Mouse (Mus musculus): ENCODE data around the gene Ydjc.

The Ydjc gene

DNA sequence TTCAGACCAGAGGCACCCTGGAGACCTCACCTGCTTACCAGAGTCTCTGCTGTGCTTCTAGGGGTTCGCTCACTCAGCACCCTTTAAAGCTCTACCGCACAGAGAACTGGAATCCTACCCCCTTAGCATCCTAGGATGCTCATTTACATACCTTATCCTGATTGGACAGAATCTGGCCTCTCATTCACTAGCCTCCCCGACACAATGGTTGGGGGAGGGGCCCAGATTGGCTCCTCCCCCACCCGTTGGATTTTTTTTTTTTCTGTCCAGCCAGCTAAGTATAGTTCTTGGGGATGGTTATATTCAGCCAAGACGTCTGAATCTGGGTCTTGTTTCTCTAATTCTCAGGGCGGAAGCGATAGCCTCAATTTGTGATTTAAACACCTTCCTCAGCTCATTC lies at the start of gene Ydjc:
Ydjc (plus strand) TSS at position 283 of the 400 bp plus-strand sequence.
- DNase-seq (ENCODE audit: low read depth, low spot score) = no peak

DNA sequence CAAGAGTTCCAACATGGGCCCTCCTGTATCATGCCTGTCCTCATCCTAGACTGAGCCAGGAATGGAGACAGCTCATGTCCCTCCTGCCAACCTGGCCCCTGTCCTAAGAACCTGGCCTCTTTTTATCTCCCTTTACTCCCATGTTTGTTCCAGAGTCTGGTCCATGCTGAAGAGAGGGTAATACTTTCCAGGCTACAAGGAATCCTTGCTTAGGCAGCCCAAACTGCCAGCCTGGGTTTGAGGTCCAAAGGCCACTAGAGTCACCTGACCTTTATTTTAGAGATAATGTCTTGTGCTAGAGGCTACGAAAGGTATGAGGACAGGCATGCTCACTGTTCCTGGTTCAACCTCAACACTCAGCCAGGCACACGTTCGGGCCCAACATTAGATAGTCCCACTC lies 47.5 kb upstream of the Ydjc start:
- DNase-seq (ENCODE audit: low read depth, low spot score) = no peak

DNA sequence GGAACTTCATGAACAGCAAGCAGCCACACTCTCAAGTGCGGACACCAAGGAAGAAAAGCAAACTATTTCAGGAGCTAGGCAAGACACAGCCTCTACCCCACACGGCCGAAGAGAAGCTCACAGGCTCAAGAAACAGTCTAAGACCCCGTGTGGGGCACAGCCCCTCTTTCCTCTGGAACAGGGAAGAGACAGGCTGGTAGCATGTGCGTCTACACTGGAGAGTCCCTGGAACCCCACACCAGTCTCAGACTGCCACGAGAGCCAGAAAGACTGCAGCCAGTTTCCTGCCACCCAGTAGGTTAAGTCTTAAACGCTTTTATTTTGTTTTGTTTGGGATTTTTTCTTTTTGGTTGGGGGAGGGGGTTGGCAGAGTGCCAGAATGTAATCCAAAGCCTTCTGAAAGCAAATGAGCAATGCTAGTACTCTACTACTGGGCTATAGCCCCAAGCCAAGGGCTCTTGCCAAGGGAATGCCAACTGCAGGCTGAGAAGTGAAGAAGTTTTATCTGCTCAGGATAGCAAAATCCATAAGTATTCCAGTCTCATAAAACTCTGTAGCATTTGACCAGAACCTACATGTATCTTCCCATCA lies 41.7 kb upstream of the Ydjc start:
- DNase-seq (ENCODE audit: low read depth, low spot score) = no peak

DNA sequence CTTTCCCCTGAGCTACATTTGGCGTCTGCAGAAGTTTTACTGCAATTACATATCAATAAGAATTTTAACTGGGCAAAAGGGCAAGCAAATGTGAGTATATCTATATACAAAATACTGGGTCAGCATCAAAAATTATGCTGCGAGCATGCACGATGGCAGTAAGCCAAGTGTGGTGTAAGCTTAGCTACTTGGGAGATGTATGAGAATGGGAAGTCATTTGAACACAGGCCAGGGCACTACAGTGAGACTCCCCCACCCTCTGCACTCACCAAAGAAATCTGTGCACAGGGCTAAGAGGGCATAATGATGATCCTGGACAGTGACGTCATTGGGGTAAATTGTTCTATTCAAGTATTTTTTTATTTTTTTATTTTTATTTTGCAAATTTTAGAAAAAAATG lies 39.8 kb upstream of the Ydjc start:
- no peak for DNase-seq (ENCODE audit: low read depth, low spot score)

DNA sequence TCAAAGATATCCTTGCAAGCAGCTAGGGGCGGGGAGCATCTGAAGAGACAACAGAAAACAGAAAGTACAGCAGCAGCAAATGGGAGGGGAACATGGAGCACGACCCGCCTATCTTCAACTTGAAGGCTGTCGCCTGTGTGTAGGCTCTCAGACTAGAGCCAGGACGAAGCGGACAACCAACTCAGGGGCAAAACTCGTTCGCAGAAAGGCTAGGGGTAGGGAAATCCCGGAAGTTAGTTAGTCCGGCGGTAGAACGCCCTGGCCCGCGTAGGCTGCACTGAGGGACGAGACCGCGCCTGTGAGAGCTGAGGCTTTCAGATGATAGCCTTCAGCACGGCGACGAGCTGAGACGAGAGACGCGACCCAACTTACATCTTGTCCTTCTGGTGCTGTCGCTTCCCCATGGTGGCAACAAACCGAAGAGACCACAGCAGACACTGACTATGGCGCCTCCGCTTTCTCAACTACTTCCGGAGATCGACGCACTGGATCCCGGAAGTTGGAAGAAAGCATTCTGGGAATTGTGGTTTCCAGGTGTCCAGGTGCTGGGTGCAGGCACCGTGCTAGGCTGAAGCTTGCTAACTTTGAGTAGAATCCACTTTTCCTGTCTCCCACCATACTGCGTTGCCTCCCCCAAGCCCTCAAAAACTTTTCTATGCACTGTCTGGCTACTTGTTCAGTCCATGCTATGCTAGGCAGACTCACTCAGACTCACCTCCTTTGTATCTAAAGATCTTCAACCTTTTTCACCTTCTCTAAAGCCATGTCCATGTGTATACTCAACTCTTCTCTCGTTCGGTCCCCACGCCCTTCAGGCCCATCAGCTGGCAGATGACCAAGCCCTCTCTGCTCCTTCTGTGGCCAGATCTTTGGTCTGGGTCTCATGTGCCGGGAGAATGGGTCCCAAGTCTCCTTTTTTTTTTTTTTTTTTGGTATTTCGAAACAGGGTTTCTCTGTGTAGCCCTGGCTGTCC lies 33.4 kb upstream of the Ydjc start, which contains the start of gene Ppil2:
Ppil2 (minus strand) TSS at position 487 of the 973 bp plus-strand sequence.
- peak; percentile 92 for DNase-seq (ENCODE audit: low read depth, low spot score)

DNA sequence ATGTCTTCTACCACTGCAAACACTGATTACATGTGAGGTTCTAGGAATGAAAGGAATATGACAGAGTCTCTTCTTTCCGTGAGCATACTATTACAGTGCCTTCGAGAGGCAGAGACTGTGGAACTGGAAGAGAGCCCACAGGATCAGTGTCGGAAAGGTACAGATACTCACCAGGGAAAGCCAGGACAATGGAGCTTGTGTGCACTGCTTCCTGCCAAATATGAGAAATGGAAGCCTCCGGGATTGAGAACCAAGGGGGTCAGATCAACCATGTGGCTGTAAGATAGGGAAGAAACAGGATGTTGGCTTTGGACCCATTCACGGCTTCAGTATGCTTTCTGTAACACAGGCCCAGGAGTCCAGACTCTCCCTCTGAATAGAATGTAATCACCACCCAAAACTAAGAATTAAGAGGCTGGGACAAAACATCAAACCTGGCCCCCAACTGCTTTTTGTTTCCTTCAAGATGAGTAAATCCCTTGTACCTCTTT lies 27.1 kb upstream of the Ydjc start:
- no peak for DNase-seq (ENCODE audit: low read depth, low spot score)

DNA sequence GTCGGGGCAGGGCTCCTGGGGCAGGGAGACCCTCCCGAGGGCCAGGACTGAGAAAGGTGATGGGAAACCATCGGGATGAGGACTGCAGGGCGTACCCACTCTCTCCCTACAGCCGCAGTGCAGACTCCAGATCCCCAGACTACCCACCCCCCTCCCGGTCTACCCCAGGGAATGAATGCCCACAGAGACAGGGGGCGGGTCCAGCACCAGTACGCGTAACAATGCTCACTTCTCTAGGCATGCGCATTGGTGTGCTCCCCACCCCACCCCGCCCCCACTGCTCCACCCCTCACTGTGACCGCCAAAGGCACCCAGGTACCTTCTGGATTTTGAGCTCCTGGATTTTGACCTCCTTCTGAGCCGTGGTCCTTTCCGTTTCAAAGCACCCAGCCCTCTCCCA lies 22.9 kb upstream of the Ydjc start:
- DNase-seq (ENCODE audit: low read depth, low spot score) = no peak

DNA sequence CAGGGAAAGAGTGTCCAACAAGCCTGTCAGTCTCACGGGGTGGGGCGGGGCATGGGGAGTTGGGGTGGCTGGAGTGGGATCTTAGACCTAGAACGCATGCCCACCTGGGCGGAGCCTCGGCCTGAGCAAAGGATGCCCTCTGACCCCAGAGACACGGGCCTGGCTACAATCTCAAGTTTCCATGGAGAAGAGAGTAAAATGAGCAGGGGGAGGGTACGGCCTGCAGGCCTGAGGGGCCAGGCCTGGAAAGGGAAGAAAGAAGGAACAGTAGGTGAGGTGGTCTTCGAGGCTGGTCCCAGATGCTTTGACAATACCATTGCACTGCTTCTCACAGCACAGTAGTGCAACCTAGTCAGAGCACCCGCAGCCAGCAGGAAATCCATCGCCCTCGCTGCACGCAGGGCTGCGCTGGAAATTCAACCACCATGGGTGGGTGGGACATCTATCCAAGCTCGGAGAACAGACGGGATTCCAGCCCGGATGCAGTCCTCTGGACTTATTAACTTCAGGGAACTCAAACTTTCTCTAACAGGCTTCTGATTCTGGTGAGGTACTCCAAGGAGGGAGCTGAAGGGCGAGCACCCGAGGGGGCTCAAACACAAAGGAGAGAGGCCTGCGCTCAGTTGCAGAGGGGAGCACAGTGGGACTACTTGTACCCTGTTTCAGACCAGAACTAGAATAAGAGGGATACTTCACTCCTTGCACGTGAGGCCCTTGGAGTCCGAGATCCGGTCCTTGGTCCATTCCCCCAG lies 20.1 kb upstream of the Ydjc start:
- no peak for DNase-seq (ENCODE audit: low read depth, low spot score)

DNA sequence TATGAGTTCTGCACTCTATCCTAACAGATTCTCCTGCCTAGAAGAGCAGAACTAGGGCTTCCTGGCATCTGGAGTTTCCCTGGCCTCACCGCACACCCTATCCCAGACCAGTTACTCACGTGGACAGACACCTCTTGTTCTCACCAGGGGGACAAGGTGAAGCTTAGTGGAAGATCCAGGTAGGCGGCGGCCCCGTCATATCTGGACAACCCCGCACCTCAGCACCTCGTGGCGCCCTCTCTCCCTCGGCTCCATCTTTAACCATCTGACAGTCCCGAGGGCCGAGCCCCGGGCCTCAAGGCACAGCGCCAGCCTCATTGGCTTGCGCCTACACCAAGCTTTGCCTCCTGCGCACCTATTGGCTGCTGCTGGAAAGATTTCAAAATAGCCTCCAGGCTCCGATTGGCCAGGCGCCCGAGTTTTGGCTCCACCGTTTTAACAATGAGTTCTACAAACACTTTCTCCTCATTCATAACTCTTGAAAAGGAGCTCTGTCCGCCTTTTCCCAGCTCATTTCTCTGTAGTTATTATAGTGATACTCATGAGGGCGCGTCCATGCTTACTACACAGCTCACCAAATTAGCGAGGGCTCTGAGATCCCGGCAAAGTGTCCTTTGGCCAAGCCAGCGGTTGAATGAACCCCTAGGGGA lies 19.4 kb upstream of the Ydjc start, which contains the start of gene 2610318N02Rik:
2610318N02Rik (minus strand) TSS at position 297 of the 650 bp plus-strand sequence.
- peak; percentile 84 for DNase-seq (ENCODE audit: low read depth, low spot score)

DNA sequence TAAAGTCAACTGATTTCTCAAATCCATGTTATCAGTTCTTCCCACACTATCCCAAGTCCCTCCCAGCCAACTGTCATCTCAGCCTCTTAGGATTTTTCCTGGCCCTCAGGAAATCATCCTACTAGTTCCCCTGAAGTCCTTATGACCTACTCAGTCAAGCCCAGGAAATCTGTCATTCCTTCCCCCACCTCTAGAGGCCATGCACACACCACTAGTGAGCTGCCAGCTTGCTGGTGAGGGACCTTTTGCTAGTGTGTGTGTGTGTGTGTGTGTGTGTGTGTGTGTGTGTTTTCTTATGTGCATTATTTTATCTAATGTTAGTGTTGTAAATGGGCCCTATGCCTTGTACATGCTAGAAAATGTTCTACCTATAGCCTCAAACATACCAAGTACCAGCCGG lies 17.1 kb upstream of the Ydjc start:
- DNase-seq (ENCODE audit: low read depth, low spot score) = peak; percentile 76

DNA sequence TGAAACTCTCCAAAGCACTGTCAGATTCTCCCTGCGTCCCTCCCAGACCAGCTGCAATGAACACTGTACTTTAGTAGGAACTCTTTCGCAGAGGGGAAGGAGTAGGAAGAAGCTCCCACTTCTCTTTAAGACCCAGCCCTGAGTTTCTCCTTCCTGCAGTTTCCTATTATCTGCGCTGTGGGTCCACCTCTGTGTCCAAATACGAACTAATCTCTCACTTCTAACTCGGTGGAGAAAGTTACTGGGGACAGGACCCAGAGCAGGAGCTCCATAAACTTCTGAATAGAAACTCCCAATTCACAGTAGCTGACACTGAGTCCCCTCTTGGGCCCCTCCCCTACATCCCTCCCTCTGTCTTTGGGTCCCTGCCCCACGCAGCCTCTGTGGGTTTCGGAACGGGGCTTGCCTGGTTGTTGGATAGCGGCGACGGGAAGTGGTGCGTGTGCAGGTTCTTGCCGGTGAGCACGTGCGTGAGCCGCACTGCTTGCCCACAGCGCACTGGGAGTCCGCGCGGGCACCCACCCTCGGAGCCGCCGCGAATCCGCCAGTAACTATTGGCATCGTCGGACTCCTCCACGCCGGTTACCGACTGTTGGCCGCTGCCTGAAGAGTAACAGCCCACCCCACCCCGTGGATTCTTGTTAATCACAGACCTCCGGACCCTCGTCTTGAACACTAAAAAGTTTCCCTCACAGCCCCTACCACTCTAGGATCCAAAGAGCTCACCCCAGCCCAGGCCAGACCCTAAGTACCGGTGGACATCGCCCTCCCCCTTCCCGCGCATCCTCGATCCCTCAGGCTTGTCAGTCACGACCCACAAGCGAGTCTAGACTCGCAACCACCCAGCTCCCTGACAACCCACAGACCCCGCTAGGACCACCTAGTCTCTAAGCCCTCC lies 13.0 kb upstream of the Ydjc start:
- peak; percentile 12 for DNase-seq (ENCODE audit: low read depth, low spot score)

DNA sequence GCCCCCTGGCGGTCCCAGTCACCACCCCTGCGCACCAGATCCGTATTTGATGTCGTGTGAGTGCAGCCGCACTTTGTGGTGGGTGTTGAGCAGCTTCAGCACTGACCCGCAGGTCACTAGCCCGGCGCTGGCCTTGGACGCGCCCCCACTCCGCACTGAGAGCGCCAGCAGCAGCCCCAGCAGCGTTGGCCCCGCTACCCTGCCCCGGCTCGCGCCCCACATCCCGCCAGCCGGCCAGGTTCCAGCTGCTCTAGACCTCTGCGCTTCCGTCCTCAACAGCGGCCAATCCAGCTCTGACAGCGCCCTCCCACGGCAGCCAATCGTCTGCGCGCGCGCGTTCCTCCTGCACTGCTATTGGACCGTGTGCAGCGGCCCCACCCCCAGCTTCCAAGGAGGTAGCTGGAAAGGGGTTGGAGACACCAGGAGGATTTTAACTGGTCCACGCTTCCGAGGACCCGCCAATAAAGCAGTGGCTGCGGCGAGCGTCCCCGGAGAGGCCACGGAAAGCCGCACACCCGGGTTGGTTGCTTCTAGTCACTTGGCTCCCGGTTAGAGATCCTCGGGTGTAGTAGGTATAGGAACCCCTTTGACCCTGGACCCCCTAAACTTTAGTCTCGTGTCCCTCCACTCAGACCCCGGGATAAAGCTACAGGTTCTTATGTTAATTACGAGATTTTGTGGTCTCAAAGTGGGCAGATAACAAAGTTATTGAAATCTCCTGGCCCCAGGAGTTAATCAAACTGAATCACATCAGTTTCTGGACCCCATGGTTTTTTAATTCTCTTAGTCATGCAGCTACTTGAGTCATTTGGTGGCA lies 12.1 kb upstream of the Ydjc start, which contains the start of gene Sdf2l1:
Sdf2l1 (minus strand) TSS at position 295 of the 817 bp plus-strand sequence.
- peak; percentile 99 for DNase-seq (ENCODE audit: low read depth, low spot score)

DNA sequence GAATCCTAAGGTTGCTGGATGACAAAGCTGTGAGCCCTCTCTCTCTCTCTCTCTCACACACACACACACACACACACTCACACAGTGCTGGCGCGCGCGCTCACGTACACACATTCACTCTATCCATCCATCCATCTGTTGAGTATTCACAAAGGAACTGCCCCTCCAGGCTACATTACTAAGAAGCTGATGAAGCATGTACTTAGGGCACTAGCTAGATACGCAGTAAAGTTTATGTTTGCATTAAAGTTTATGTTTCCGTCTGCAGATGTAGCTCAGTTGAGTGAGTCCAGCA lies 11.6 kb upstream of the Ydjc start:
- peak; percentile 37 for DNase-seq (ENCODE audit: low read depth, low spot score)

DNA sequence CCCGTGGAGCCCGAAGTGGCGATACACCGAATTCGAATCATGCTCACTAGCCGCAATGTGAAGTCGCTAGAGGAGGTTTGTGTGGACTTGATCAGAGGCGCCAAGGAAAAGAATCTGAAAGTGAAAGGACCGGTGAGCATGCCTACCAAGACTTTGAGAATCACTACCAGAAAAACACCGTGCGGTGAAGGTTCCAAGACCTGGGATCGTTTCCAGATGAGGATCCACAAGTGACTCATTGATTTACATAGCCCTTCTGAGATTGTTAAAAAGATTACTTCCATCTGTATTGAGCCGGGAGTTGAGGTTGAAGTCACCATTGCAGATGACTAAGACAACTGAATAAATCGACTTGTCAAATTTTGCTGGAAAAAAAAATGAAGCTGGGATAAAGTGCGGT lies 7.1 kb upstream of the Ydjc start:
- DNase-seq (ENCODE audit: low read depth, low spot score) = no peak

DNA sequence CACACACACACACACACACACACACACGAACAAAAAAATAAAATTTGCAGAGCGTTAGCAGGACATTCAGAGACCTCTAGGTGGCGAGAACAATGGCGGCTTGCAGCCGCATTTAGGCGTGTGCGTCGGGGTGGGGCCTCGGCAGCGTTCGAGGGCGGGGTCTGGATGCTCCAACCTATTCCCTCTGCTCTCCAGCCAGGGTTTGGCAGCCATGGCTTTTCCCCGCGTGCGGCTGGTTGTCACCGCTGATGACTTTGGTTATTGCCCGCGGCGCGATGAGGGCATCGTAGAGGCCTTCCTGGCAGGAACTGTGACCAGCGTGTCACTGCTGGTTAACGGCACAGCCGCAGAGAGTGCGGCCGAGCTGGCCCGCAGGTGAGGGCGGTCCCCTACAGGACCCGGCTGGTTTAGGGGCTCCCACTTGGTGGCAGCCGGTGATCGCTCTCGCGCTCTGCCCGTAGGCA lies 2.4 kb downstream of the Ydjc start, which contains the start of gene Ccdc116:
Ccdc116 (minus strand) TSS at position 458 of the 464 bp plus-strand sequence.
- peak; percentile 95 for DNase-seq (ENCODE audit: low read depth, low spot score)

DNA sequence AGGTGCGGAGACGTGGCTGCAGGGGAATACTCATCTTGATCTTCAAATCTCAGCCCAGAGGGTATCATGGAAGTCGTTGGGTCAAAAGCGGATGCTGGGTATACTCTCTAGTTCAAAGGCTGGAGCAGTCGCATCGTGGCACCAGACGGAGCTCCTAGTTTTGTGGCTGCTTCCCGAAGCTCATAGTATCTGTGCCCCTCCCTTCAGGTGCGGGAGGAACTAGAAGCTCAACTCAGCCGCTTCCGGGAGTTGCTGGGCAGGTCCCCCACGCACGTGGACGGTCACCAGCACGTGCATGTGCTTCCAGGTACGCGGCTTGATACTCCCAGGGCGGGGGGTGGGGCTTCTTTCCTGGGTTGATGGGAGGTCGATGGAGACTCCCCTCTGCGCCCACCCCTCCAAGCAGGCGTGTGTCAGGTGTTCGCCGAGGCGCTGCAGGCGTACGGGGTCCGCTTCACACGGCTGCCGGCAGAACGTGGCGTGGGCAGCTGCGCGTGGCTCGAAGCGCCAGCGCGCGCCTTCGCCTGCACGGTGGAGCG lies 3.0 kb downstream of the Ydjc start:
- DNase-seq (ENCODE audit: low read depth, low spot score) = peak; percentile 69

DNA sequence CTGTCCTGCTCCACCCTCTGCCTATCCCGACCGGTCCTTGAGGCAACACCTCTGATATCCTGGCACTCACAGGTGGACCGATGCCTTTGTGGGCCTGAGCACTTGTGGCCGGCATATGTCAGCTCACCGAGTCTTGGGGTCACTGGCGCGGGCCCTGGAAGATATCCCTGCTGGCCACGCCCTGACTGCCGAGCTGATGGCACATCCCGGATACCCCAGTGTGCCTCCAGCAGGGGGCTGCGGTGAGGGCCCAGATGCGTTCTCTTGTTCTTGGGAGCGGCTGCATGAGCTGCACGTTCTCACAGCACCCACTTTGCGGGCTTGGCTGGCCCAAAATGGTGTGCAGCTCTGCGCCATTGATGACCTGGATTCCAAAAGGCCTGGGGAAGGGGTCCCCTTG lies 3.7 kb downstream of the Ydjc start:
- peak; percentile 18 for DNase-seq (ENCODE audit: low read depth, low spot score)

DNA sequence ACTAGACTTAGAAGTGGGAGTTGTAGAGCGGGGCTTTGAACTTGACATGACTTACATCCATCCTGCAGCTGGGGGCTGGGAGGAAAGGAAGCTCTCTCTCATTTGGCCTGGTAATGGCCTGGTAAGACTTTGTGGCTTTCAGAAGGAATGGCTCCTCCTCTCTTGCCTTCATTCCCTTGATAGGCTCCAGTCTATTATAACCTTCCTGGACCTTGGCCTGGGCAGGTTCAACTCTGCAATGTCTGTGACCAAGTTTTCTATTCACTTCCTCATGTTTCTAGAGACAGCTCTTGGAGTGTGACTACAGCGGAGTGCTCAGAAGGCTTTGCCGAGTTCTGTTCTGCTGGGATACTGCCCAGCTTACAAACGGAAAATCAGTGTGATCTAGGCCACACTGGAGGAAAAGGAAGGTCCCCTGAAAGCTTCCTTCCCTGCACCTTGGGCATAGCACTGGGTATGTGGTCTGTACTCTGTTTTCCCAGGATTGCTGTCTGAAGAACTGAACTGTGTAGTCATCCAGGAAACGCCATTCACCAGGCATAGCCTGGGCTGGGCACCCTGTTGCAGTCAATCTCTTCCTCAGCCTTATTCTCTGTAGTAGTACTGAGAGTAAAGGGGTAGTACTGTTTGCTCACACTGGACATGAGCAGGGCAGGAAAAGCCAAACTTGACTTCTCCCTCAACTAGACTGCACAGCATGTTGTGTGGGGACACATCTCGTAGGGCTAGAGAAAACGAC lies 6.3 kb downstream of the Ydjc start:
- DNase-seq (ENCODE audit: low read depth, low spot score) = no peak
